Mouse (Mus musculus) C2C12 (cell line): ENCODE measurements around the gene Palm2. TPM values are rescaled to one million over a fixed set of nuclear protein-coding genes. Genes with fewer than 3 reads are reported as not detected.

Experiments
- H3K27me3 ChIP-seq: one replicate; pipeline ENCODE4 v1.6.1; 2011; ENCODE audit not compliant: control insufficient read depth, insufficient read depth, insufficient read length
- H3K36me3 ChIP-seq: one replicate; pipeline ENCODE4 v1.6.1; 2011; ENCODE audit not compliant: control insufficient read depth, insufficient read depth
- H3K4me3 ChIP-seq: one replicate; pipeline ENCODE4 v1.5.1; 2011; ENCODE audit warnings: mild to moderate bottlenecking, control low read depth; ENCODE audit not compliant: poor library complexity, insufficient read depth, severe bottlenecking
- H3K79me2 ChIP-seq: one replicate; pipeline ENCODE4 v1.6.1; 2011; ENCODE audit not compliant: control insufficient read depth, insufficient read depth
- H3K79me3 ChIP-seq: one replicate; pipeline ENCODE4 v1.6.1; 2011; ENCODE audit warnings: low read depth, control low read depth
- H3ac ChIP-seq: one replicate; pipeline ENCODE3; 2011; ENCODE audit warnings: low read depth; ENCODE audit not compliant: control insufficient read depth, insufficient read length
- CEBPB ChIP-seq: IDR thresholded peaks from one replicate; pipeline ENCODE4 v1.6.1; 2011; ENCODE audit warnings: low read depth, mild to moderate bottlenecking, control low read depth, moderate library complexity
- CTCF ChIP-seq: IDR thresholded peaks from one replicate; pipeline ENCODE4 v1.5.1; 2011; ENCODE audit not compliant: control insufficient read depth, insufficient read depth, insufficient read length
- FOSL1 ChIP-seq: IDR thresholded peaks from one replicate; pipeline ENCODE4 v1.8.0; 2011; ENCODE audit warnings: mild to moderate bottlenecking, low read length; ENCODE audit not compliant: poor library complexity, insufficient read depth, severe bottlenecking
- MAX ChIP-seq: IDR thresholded peaks from one replicate; pipeline ENCODE4 v1.6.1; 2011; ENCODE audit warnings: mild to moderate bottlenecking, control low read depth
- MYOD1 ChIP-seq: IDR thresholded peaks from one replicate; pipeline ENCODE4 v1.6.1; 2011; ENCODE audit warnings: low read depth; ENCODE audit not compliant: control insufficient read depth, insufficient read length
- MYOG ChIP-seq: IDR thresholded peaks from one replicate; pipeline ENCODE4 v1.6.1; 2011; ENCODE audit not compliant: control insufficient read depth, insufficient read length; ENCODE audit errors: extremely low read depth
- USF1 ChIP-seq: IDR thresholded peaks from one replicate; pipeline ENCODE4 v1.6.1; 2011; ENCODE audit warnings: low read depth, mild to moderate bottlenecking, control low read depth, moderate library complexity
- polyA plus RNA-seq: library from polyadenylated mRNA; unstranded; fragments of >200 nt; fragmentation: generic; extraction: Trizol; gene quantifications from one replicate; pipeline ENCODE4 v1.2.1, GENCODE M21; 2012; ENCODE audit warnings: missing spikeins

The Palm2 gene
- polyA plus RNA-seq, 1 experiment: 6.7 TPM

DNA sequence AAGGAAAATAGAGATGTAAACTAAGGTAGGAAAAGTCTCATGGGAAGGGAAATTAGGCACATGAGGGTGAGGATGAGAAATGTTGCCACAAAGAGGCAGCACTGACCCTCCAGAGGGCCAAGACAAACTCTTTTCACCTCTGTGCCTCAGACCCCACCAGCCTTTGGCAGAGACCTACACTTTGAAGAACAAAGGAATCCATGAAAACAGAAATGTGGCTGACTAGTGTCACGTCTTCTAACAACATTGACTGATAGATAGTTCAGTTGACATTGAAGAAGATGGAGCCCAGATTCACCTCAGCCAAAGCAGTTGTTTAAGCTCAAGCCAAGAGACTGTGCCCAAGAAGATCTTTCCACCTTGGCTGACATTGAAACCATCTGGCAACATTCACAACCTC is 191.7 kb downstream of the Palm2 start:
- H3K27me3 ChIP-seq: no peaks in the 10 kb centered on the region
- TF ChIP-seq MYOD1 (no peak), CTCF (no peak), MYOG (no peak), USF1 (no peak), FOSL1 (no peak), CEBPB (no peak), MAX (no peak)
- H3K4me3 ChIP-seq: no peak overlapping the region
- peaks cover 37% of the 10 kb centered on the region for H3K79me2 ChIP-seq
- H3ac ChIP-seq: no peak overlapping the region
- H3K36me3 ChIP-seq: no peaks in the 10 kb centered on the region
- peaks cover 13% of the 10 kb centered on the region for H3K79me3 ChIP-seq

DNA sequence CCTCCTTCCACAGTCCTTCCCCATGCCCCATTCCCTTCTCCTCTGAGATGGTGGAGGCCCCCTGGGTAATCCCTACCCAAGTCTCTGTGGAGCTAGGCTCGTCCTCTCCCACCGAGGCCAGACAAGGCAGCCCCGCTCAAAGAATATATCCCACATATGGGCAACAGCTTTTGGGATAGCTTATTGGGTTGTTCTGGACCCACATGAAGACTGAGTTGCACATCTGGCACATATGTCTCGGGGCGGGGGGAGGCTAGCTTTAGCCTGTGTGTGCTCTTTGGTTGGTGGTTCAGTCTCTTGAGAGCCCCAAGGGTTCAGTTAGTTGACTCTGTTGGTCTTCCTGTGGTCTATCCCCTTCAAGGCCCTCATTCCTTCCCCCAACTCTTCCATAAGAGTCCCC is 192.9 kb downstream of the Palm2 start:
- peaks cover 16% of the 10 kb centered on the region for H3K79me3 ChIP-seq
- H3K27me3 ChIP-seq: no peaks in the 10 kb centered on the region
- no peaks in the 10 kb centered on the region for H3K36me3 ChIP-seq
- no peak for TF ChIP-seq MYOD1
- no peak for TF ChIP-seq CTCF
- no peak for TF ChIP-seq CEBPB
- TF ChIP-seq MYOG: no peak
- TF ChIP-seq USF1: no peak
- TF ChIP-seq FOSL1: no peak
- TF ChIP-seq MAX: no peak
- H3K4me3 ChIP-seq: no peak overlapping the region
- H3K79me2 ChIP-seq: peaks cover 37% of the 10 kb centered on the region
- no peak overlapping the region for H3ac ChIP-seq

DNA sequence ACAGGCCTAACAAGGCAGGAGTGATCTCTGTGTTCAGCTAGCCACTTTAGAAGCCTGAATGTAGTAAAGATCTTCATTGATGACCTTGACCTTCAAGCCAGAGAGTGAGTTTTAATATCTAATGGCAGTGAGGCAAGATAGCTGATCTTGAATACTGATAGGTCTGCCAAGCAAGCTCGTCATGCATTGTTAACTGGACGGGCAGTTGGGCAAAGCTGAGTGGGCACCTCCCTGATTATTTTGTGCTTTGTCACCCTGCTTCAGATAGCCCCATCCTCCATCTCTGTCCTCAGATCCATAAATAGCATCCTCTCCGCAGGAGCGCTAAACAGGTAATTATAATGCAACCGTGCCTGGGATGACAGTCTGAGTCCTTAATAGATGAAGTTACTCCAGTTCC is 198.3 kb downstream of the Palm2 start:
- Histone ChIP-seq H3ac (no peak overlapping the region), H3K27me3 (no peaks in the 10 kb centered on the region), H3K36me3 (no peaks in the 10 kb centered on the region), H3K4me3 (no peak overlapping the region), H3K79me2 (peaks cover 50% of the 10 kb centered on the region), H3K79me3 (peaks cover 16% of the 10 kb centered on the region)
- TF ChIP-seq MYOG: no peak
- no peak for TF ChIP-seq MYOD1
- no peak for TF ChIP-seq CEBPB
- no peak for TF ChIP-seq FOSL1
- TF ChIP-seq MAX: no peak
- TF ChIP-seq CTCF: no peak
- no peak for TF ChIP-seq USF1

DNA sequence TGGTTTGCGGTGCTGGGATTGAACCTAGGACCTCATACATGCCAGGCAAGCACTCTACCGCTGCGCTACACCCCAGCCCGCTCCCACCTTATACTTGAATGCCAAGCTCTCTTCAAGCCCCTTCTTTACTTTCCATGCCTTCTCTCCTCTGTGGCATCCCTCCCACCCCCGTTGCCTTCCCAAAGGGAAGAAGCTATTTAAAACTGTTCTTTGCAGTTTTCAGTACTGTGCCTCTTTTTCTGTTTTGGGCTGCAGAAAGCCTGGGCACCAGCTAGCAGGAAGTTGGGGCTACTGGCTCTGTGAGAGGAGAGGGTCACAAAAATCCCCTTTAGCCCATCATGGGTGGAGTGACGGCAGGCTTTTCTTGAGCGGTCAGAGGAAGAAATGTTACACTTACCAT is 199.0 kb downstream of the Palm2 start:
- peaks cover 16% of the 10 kb centered on the region for H3K79me3 ChIP-seq
- no peak overlapping the region for H3ac ChIP-seq
- H3K36me3 ChIP-seq: no peaks in the 10 kb centered on the region
- H3K79me2 ChIP-seq: peaks cover 57% of the 10 kb centered on the region
- H3K4me3 ChIP-seq: no peak overlapping the region
- TF ChIP-seq FOSL1: no peak
- TF ChIP-seq CEBPB: no peak
- no peak for TF ChIP-seq MYOD1
- TF ChIP-seq CTCF: no peak
- no peak for TF ChIP-seq MYOG
- TF ChIP-seq USF1: no peak
- H3K27me3 ChIP-seq: no peaks in the 10 kb centered on the region

DNA sequence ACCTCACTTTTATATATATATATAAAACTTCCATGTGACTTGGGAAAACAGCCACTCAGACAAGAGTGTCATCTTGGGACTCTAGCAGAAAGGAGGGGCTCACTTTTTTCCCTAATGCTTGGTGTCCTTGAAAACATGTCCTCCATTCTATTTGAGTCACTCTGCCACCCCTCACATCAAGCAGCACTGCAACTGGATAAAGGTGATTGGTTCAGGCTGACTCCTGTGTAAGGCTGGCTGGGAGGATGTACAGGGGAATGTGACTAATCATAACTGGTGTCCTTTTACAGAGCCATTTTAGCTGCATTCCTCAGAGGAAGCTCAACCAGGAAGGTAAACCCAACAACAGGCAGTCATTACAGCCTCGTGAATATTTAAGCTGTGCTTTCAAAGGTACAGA is 200.9 kb downstream of the Palm2 start:
- Histone ChIP-seq H3K79me3 (peaks cover 14% of the 10 kb centered on the region), H3K27me3 (no peaks in the 10 kb centered on the region), H3K79me2 (peaks cover 59% of the 10 kb centered on the region), H3ac (no peak overlapping the region), H3K36me3 (no peaks in the 10 kb centered on the region), H3K4me3 (no peak overlapping the region)
- TF ChIP-seq MAX: no peak
- TF ChIP-seq CTCF: no peak
- no peak for TF ChIP-seq CEBPB
- no peak for TF ChIP-seq FOSL1
- TF ChIP-seq USF1: no peak
- no peak for TF ChIP-seq MYOG

DNA sequence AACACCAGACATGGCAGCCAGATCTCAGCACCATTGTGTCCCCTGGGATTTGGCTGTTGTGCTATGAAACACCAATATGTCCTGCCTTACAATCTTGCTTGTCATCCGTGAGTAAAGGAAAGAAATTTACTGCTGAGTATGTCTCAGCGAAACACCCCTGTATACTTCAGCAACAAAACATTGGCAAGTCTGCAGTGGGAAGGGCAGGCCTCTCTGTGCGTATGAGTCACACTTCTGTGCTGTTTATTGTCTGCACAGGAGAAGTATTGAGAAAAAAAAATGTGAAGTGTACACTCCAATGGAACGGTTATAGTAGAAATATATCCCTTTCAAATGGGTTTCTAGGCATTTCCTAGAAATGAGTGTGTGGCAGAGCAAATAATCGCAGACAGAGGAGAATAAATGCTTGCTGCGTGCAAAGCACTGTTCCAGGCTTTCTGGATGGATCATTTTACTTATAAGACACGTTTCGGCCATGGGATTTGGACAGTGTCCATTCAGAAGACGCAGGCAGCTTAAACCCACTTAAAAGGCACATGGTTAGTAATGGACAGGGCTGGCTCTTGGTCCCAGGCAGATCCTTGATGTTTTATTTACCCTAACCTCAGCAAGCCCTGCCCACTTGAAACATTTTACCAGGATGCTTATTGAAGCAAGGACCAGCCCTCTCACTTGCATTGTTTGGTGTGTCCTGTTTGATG is 202.9 kb downstream of the Palm2 start:
- Histone ChIP-seq H3K79me3 (peaks cover 6% of the 10 kb centered on the region), H3K79me2 (peaks cover 41% of the 10 kb centered on the region), H3K4me3 (no peak overlapping the region), H3ac (no peak overlapping the region), H3K36me3 (no peaks in the 10 kb centered on the region), H3K27me3 (no peaks in the 10 kb centered on the region)
- no peak for TF ChIP-seq MYOG
- TF ChIP-seq MAX: peak; percentile 23
